Mouse (Mus musculus) stomach, postnatal 0 days (tissue): Measurements from ENCODE around the gene Smc1b. TPM values are rescaled to one million over a fixed set of nuclear protein-coding genes. Genes with fewer than 3 reads are reported as not detected.

ENCODE experiments used
- ATAC-seq: fragments of 200-750 bp; cut with Nextera tagmentation; 2 replicates; pipeline ENCODE4 v1.8.0; 2017; ENCODE audit not compliant: low FRiP score, low TSS enrichment
- DNase-seq: peaks from one replicate; pipeline ENCODE4 v3.0.0-alpha.2; 2016; ENCODE audit warnings: low spot score
- H3K27ac ChIP-seq: fragments of 300-500 bp; sonication (generic); replicated peaks from 2 replicates; pipeline ENCODE4 v1.5.1; 2014; ENCODE audit warnings: mild to moderate bottlenecking, control low read depth
- H3K27me3 ChIP-seq: fragments of 300-500 bp; sonication (generic); 2 replicates; pipeline ENCODE4 v1.6.1; 2014; ENCODE audit warnings: low read length; ENCODE audit not compliant: control insufficient read depth, insufficient read depth
- H3K36me3 ChIP-seq: fragments of 300-500 bp; sonication (generic); 2 replicates; pipeline ENCODE4 v1.6.1; 2014; ENCODE audit warnings: low read length, mixed read lengths; ENCODE audit not compliant: control insufficient read depth, insufficient read depth
- H3K4me1 ChIP-seq: fragments of 300-500 bp; sonication (generic); replicated peaks from 2 replicates; pipeline ENCODE4 v1.6.1; 2014; ENCODE audit warnings: antibody characterized with exemption; ENCODE audit not compliant: control insufficient read depth, insufficient read depth
- H3K4me2 ChIP-seq: fragments of 300-500 bp; sonication (generic); replicated peaks from 2 replicates; pipeline ENCODE4 v1.6.1; 2014; ENCODE audit warnings: low read depth, mild to moderate bottlenecking, control low read depth, moderate library complexity
- H3K4me3 ChIP-seq: fragments of 300-500 bp; sonication (generic); 2 replicates; pipeline ENCODE4 v1.5.1; 2014; ENCODE audit warnings: low read depth, low read length, control low read depth
- H3K9ac ChIP-seq: fragments of 300-500 bp; sonication (generic); 2 replicates; pipeline ENCODE4 v1.6.1; 2014; ENCODE audit warnings: mild to moderate bottlenecking, low read length, control low read depth, mixed read lengths
- H3K9me3 ChIP-seq: fragments of 300-500 bp; sonication (generic); 2 replicates; pipeline ENCODE4 v1.6.1; 2016; ENCODE audit warnings: low read length; ENCODE audit not compliant: control insufficient read depth
- CTCF ChIP-seq: IDR thresholded peaks from 2 replicates; pipeline ENCODE4 v1.5.1; 2016; ENCODE audit warnings: antibody characterized with exemption, low read depth, mild to moderate bottlenecking, moderate library complexity
- EP300 ChIP-seq: optimal IDR thresholded peaks from 2 replicates; pipeline ENCODE3; 2016; ENCODE audit warnings: antibody characterized with exemption
- WGBS: fragments of 180-500 bp; shearing (Covaris S2); extraction: QIAGEN DNeasy Blood & Tissue Kit; methylation state at CpG from one replicate; pipeline ENCODE4 v1.1.7; 2014; 5-methylcytosine and 5-hydroxymethylcytosine counted together
- polyA plus RNA-seq: library from polyadenylated mRNA; unstranded; fragments of >200 nt; fragmentation: Nextera tagmentation; extraction: Ambion mirVana; gene quantifications from 2 replicates; pipeline ENCODE4 v1.2.1, GENCODE M21; 2015

Smc1b gene
- polyA plus RNA-seq, 1 experiment from 2014 or later, result 0.07 TPM

- peaks cover 47% of the 10 kb centered on the region for H3K36me3 ChIP-seq
- H3K9me3 ChIP-seq, result no peaks in the 10 kb centered on the region
- no peak for TF ChIP-seq CTCF
- TF ChIP-seq EP300, result no peak
- ATAC-seq (no peak), DNase-seq (no peak)
- H3K9ac ChIP-seq, result no peak overlapping the region
- no peaks in the 10 kb centered on the region for H3K4me1 ChIP-seq
- no peaks in the 10 kb centered on the region for H3K27me3 ChIP-seq
- WGBS, result 100% methylated on average over 1 of the region's 1 CpGs
- no peak overlapping the region for H3K27ac ChIP-seq
- no peak overlapping the region for H3K4me3 ChIP-seq
- no peak overlapping the region for H3K4me2 ChIP-seq
Measured at GRCm38 (mm10) chr15:85049758-85050157, 82.0 kb downstream of the Smc1b start.

GRCm38 (mm10) chr15:85047865-85048264 lies 83.9 kb downstream of the Smc1b start:
- no peak overlapping the region for H3K9ac ChIP-seq
- no peak overlapping the region for H3K27ac ChIP-seq
- no peaks in the 10 kb centered on the region for H3K9me3 ChIP-seq
- ATAC-seq (no peak), DNase-seq (no peak)
- H3K4me1 ChIP-seq, result no peaks in the 10 kb centered on the region
- no peak for TF ChIP-seq CTCF
- no peak for TF ChIP-seq EP300
- H3K27me3 ChIP-seq, result no peaks in the 10 kb centered on the region
- peaks cover 42% of the 10 kb centered on the region for H3K36me3 ChIP-seq
- 92% methylated on average over 4 of the region's 4 CpGs for WGBS
- no peak overlapping the region for H3K4me2 ChIP-seq
- H3K4me3 ChIP-seq, result no peak overlapping the region

GRCm38 (mm10) chr15:85046230-85046950 lies 85.4 kb downstream of the Smc1b start:
- Histone ChIP-seq H3K27ac (no peak overlapping the region), H3K36me3 (peaks cover 38% of the 10 kb centered on the region), H3K4me2 (no peak overlapping the region), H3K27me3 (no peaks in the 10 kb centered on the region), H3K4me1 (peaks cover 3% of the 10 kb centered on the region; the same call in 1 of the 2 replicates), H3K4me3 (no peak overlapping the region), H3K9me3 (no peaks in the 10 kb centered on the region), H3K9ac (no peak overlapping the region)
- no peak for TF ChIP-seq CTCF
- no peak for TF ChIP-seq EP300
- no peak for ATAC-seq
- WGBS, result 92% methylated on average over 14 of the region's 14 CpGs
- DNase-seq, result no peak

GRCm38 (mm10) chr15:85043761-85044160 lies 88.0 kb downstream of the Smc1b start:
- Histone ChIP-seq H3K27ac (peak overlapping the region; percentile 86; the same call in 1 of the 2 replicates), H3K36me3 (peaks cover 21% of the 10 kb centered on the region), H3K4me1 (peaks cover 6% of the 10 kb centered on the region; the same call in 1 of the 2 replicates), H3K4me2 (peak overlapping the region; percentile 32), H3K9ac (peak overlapping the region; percentile 50), H3K4me3 (no peak overlapping the region), H3K27me3 (no peaks in the 10 kb centered on the region), H3K9me3 (no peaks in the 10 kb centered on the region)
- ATAC-seq (no peak), DNase-seq (no peak)
- no peak for TF ChIP-seq CTCF
- TF ChIP-seq EP300, result no peak
- WGBS, result 72% methylated on average over 5 of the region's 5 CpGs

GRCm38 (mm10) chr15:85043116-85043515 lies 88.6 kb downstream of the Smc1b start:
- Histone ChIP-seq H3K36me3 (peaks cover 15% of the 10 kb centered on the region), H3K27me3 (no peaks in the 10 kb centered on the region), H3K27ac (peak overlapping the region; percentile 86), H3K4me1 (peaks cover 6% of the 10 kb centered on the region; the same call in 1 of the 2 replicates), H3K9ac (peak overlapping the region; percentile 50), H3K9me3 (no peaks in the 10 kb centered on the region), H3K4me3 (peak overlapping the region; percentile 0; the same call in 1 of the 2 replicates), H3K4me2 (peak overlapping the region; percentile 32)
- DNase-seq, result no peak
- ATAC-seq, result no peak
- TF ChIP-seq EP300 (no peak), CTCF (no peak)
- WGBS, result 40% methylated on average over 5 of the region's 5 CpGs

GRCm38 (mm10) chr15:85042361-85042954 lies 89.3 kb downstream of the Smc1b start:
- ATAC-seq (peak; percentile 85), DNase-seq (peak; percentile 70)
- no peak overlapping the region for H3K9ac ChIP-seq
- H3K9me3 ChIP-seq, result no peaks in the 10 kb centered on the region
- WGBS, result 12% methylated on average over 4 of the region's 4 CpGs
- peak overlapping the region; percentile 88 for H3K27ac ChIP-seq
- no peaks in the 10 kb centered on the region for H3K27me3 ChIP-seq
- H3K36me3 ChIP-seq, result peaks cover 14% of the 10 kb centered on the region
- peak overlapping the region; percentile 0; the same call in 1 of the 2 replicates for H3K4me3 ChIP-seq
- peak; percentile 93 for TF ChIP-seq EP300
- peak; percentile 92 for TF ChIP-seq CTCF
- H3K4me2 ChIP-seq, result peak overlapping the region; percentile 32
- peaks cover 9% of the 10 kb centered on the region; the same call in 1 of the 2 replicates for H3K4me1 ChIP-seq
